Mouse (Mus musculus) heart, adult 2 months (tissue): ENCODE data around the gene Syt7. TPM values are rescaled to one million over a fixed set of nuclear protein-coding genes. Genes with fewer than 3 reads are reported as not detected.

Source experiments
- DNase-seq, 2 experiments: peaks; one replicate each; pipeline ENCODE4 v3.0.0; 2021
- H3K27ac ChIP-seq: fragments of 200-600 bp; 2 replicates; pipeline ENCODE4 v1.8.1; 2022
- H3K27me3 ChIP-seq: fragments of 200-500 bp; 2 replicates; pipeline ENCODE4 v1.6.1; 2012; ENCODE audit warnings: mild to moderate bottlenecking, low read length, inconsistent platforms, mixed read lengths; ENCODE audit not compliant: control insufficient read depth, insufficient read depth
- H3K36me3 ChIP-seq: fragments of 200-500 bp; 2 replicates; pipeline ENCODE4 v1.6.1; 2012; ENCODE audit warnings: low read length, inconsistent platforms; ENCODE audit not compliant: control insufficient read depth, insufficient read depth
- H3K4me1 ChIP-seq: fragments of 200-500 bp; 2 replicates; pipeline ENCODE4 v1.6.1; 2011; ENCODE audit warnings: low read length; ENCODE audit not compliant: control insufficient read depth, insufficient read depth
- H3K4me3 ChIP-seq: fragments of 200-600 bp; 2 replicates; pipeline ENCODE4 v1.8.1; 2022
- H3K79me2 ChIP-seq: fragments of 200-500 bp; replicated peaks from 2 replicates; pipeline ENCODE4 v1.6.1; 2012; ENCODE audit warnings: mild to moderate bottlenecking, inconsistent platforms, low read length, moderate library complexity, mixed read lengths; ENCODE audit not compliant: control insufficient read depth, insufficient read depth
- H3K9ac ChIP-seq: fragments of 200-500 bp; 2 replicates; pipeline ENCODE4 v1.6.1; 2012; ENCODE audit warnings: low read depth, mild to moderate bottlenecking, control low read depth, inconsistent platforms, low read length, mixed read lengths
- CTCF ChIP-seq: fragments of 200-600 bp; IDR thresholded peaks from 2 replicates; pipeline ENCODE4 v1.8.1; 2022; ENCODE audit warnings: antibody characterized with exemption, mild to moderate bottlenecking, moderate library complexity
- EP300 ChIP-seq: fragments of 200-500 bp; IDR thresholded peaks from 2 replicates; pipeline ENCODE4 v1.6.1; 2011; ENCODE audit warnings: low read depth, low read length, control low read depth; ENCODE audit not compliant: insufficient read depth
- POLR2A ChIP-seq: fragments of 200-500 bp; IDR thresholded peaks from 2 replicates; pipeline ENCODE4 v1.6.1; 2011; ENCODE audit warnings: mild to moderate bottlenecking, low read depth, low read length, control low read depth; ENCODE audit not compliant: insufficient read depth
- WGBS: fragments of 180-500 bp; shearing (Covaris S2); methylation state at CpG from one replicate; pipeline ENCODE4 v1.1.7; 2018; 5-methylcytosine and 5-hydroxymethylcytosine counted together
- intact Hi-C: fragments of 180-260 bp; cut with DNase I; formaldehyde crosslinking; loops from one replicate; pipeline ENCODE4 v1.15.1; 2025
- polyA plus RNA-seq: library from polyadenylated mRNA; depleted of rRNA; stranded (reverse); fragments of >200 nt; gene quantifications from 2 replicates; pipeline ENCODE4 v1.2.3, GENCODE M21; 2012
- total RNA-seq, 2 experiments: library from RNA; stranded (reverse); gene quantifications; 2 replicates each; pipeline ENCODE4 v1.2.3; 2021

Gene Syt7
- total and polyA plus RNA-seq, 3 experiments, result 17.6 to 38.6 (median 35.7) TPM

DNA sequence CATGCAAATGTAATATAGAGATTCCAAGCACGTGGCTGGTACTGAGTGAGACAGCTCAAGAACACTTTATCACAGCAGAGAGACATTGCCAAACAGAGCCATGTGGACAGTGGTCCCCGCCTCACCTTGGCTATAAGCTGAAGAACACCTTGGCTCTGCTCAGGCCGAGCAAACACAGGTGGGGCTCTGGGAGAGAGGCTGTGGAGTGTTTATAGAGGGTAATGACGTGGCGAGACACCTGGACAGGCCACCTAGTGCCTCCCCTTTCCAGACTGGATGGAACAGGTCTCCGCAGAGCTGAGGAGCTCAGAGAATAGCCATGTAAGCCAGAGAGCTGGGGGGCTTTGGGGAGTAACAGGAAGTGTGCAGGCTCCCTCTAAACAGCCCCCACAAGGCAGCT, 46.0 kb downstream of the Syt7 start:
- 62% methylated on average over 6 of the region's 6 CpGs for WGBS
- Histone ChIP-seq H3K79me2 (no peaks in the 10 kb centered on the region), H3K27ac (no peak overlapping the region; the same call in 1 of the 2 replicates), H3K27me3 (no peaks in the 10 kb centered on the region), H3K4me3 (no peak overlapping the region), H3K4me1 (peaks cover 2% of the 10 kb centered on the region; the same call in 1 of the 2 replicates), H3K9ac (no peak overlapping the region), H3K36me3 (no peaks in the 10 kb centered on the region)
- intact Hi-C loops, result loop anchor here (5.0 kb wide), 1 partner anchor 178 kb away; no protein-coding TSS in a partner anchor
- TF ChIP-seq POLR2A (no peak), EP300 (no peak), CTCF (no peak)
- no peak for DNase-seq

- WGBS, result 27% methylated on average over 3 of the region's 3 CpGs
- Histone ChIP-seq H3K27me3 (no peaks in the 10 kb centered on the region), H3K36me3 (no peaks in the 10 kb centered on the region), H3K27ac (no peak overlapping the region), H3K79me2 (no peaks in the 10 kb centered on the region), H3K4me1 (peaks cover 2% of the 10 kb centered on the region; the same call in 1 of the 2 replicates), H3K4me3 (no peak overlapping the region), H3K9ac (no peak overlapping the region)
- intact Hi-C loops, result loop anchor here (1.0 to 5.0 kb wide), 2 partner anchors 103 to 179 kb away; no protein-coding TSS in a partner anchor
- peak; percentile 61 to 63 for DNase-seq
- TF ChIP-seq POLR2A (no peak), EP300 (0 out of 2 replicates have a peak, but pooled peaks have one; percentile 28), CTCF (peak; percentile 90)
Measured at GRCm38 (mm10) chr19:10435908-10436307, 47.0 kb downstream of the Syt7 start.

DNA sequence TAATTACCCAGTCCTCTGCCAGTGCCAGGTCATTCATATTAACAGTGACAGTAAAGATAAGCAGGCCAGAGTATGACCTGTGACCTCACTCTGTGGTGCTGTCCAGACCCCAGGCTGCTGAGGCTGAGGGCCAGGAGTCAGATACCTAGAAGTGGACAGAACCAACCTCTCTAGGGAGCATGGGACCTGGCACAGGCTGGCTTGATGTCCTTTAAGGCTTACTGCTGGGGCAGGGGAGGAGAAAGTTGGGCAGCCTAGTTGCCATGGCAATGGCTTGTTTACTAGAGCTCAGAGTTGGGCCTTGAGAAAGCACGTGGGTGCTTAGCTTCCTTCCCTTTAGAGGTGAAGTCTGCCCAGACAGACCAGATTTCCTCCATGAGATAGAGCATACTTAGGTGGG, 47.8 kb downstream of the Syt7 start:
- Histone ChIP-seq H3K79me2 (no peaks in the 10 kb centered on the region), H3K27me3 (no peaks in the 10 kb centered on the region), H3K4me1 (peaks cover 2% of the 10 kb centered on the region; the same call in 1 of the 2 replicates), H3K27ac (no peak overlapping the region), H3K4me3 (no peak overlapping the region), H3K9ac (no peak overlapping the region), H3K36me3 (no peaks in the 10 kb centered on the region)
- WGBS, result 28% methylated on average over 1 of the region's 1 CpGs
- intact Hi-C loops, result loop anchor here (1.0 to 5.0 kb wide), 2 partner anchors 103 to 179 kb away; no protein-coding TSS in a partner anchor
- DNase-seq, result no peak
- TF ChIP-seq POLR2A, result no peak

DNA sequence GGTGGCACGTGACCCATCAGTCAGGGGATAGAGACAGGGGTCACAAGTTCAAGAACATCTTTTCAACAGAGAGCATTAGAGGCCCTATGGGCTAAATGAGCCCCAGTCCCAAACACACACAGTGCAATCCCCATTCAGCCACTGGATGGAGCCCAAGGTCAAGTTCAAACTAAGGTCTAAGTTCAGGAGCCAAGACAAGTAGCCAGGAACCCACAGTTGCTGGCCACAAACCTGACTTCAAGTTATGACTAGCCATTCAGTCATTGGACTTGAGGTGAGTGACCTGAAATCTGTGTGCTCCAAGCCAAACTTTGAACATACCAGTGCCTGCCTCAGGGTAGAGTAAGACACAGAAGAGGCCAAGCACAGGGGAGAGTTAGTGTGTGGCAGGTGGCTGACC, 48.6 kb downstream of the Syt7 start:
- H3K4me3 ChIP-seq, result no peak overlapping the region
- H3K9ac ChIP-seq, result no peak overlapping the region
- H3K4me1 ChIP-seq, result peaks cover 2% of the 10 kb centered on the region; the same call in 1 of the 2 replicates
- intact Hi-C loops, result loop anchor here (5.0 kb wide), 1 partner anchor 180 kb away; no protein-coding TSS in a partner anchor
- no peaks in the 10 kb centered on the region for H3K79me2 ChIP-seq
- peak; percentile 48 for TF ChIP-seq CTCF
- TF ChIP-seq POLR2A, result no peak
- TF ChIP-seq EP300, result no peak
- H3K36me3 ChIP-seq, result no peaks in the 10 kb centered on the region
- DNase-seq, result no peak
- no peak overlapping the region for H3K27ac ChIP-seq
- 83% methylated on average over 1 of the region's 1 CpGs for WGBS
- no peaks in the 10 kb centered on the region for H3K27me3 ChIP-seq

- Histone ChIP-seq H3K27ac (no peak overlapping the region), H3K4me3 (no peak overlapping the region), H3K36me3 (no peaks in the 10 kb centered on the region), H3K9ac (no peak overlapping the region), H3K79me2 (no peaks in the 10 kb centered on the region), H3K27me3 (no peaks in the 10 kb centered on the region), H3K4me1 (no peaks in the 10 kb centered on the region)
- DNase-seq, result no peak
- intact Hi-C loops, result loop anchor here (5.0 kb wide), 1 partner anchor 157 kb away; no protein-coding TSS in a partner anchor
- WGBS, result 80% methylated on average over 15 of the region's 15 CpGs
- TF ChIP-seq POLR2A, result no peak
- TF ChIP-seq EP300, result no peak
- no peak for TF ChIP-seq CTCF
Measured at GRCm38 (mm10) chr19:10444685-10445369, 55.9 kb downstream of the Syt7 start.

DNA sequence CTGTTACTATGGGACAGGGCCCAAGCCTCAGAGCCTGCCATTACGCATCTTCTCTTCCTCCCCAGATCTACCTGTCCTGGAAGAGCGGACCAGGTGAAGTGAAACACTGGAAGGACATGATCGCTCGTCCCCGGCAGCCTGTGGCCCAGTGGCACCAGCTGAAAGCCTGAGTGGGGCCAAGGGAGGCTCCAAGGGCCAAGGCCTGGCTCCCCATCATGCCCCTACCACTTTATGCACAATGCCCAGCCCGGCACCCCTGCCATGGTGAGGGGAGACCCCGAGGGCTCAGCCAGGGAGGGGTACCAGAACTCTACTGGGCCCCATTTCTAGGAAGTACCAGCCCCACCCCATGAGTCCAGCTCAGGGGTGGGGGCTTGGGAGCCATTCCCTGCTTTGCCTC, 59.4 kb downstream of the Syt7 start:
- no peaks in the 10 kb centered on the region for H3K27me3 ChIP-seq
- no peak overlapping the region for H3K27ac ChIP-seq
- H3K4me3 ChIP-seq, result no peak overlapping the region
- TF ChIP-seq EP300 (no peak), POLR2A (no peak), CTCF (no peak)
- no peak overlapping the region for H3K9ac ChIP-seq
- DNase-seq, result no peak
- H3K36me3 ChIP-seq, result no peaks in the 10 kb centered on the region
- intact Hi-C loops, result loop anchor here (5.0 kb wide), 1 partner anchor 154 kb away; no protein-coding TSS in a partner anchor
- H3K4me1 ChIP-seq, result no peaks in the 10 kb centered on the region
- H3K79me2 ChIP-seq, result no peaks in the 10 kb centered on the region
- WGBS, result 89% methylated on average over 7 of the region's 7 CpGs
